9 mouse cellular contexts compared by ENCODE assay signal in the genomic region with DNA sequence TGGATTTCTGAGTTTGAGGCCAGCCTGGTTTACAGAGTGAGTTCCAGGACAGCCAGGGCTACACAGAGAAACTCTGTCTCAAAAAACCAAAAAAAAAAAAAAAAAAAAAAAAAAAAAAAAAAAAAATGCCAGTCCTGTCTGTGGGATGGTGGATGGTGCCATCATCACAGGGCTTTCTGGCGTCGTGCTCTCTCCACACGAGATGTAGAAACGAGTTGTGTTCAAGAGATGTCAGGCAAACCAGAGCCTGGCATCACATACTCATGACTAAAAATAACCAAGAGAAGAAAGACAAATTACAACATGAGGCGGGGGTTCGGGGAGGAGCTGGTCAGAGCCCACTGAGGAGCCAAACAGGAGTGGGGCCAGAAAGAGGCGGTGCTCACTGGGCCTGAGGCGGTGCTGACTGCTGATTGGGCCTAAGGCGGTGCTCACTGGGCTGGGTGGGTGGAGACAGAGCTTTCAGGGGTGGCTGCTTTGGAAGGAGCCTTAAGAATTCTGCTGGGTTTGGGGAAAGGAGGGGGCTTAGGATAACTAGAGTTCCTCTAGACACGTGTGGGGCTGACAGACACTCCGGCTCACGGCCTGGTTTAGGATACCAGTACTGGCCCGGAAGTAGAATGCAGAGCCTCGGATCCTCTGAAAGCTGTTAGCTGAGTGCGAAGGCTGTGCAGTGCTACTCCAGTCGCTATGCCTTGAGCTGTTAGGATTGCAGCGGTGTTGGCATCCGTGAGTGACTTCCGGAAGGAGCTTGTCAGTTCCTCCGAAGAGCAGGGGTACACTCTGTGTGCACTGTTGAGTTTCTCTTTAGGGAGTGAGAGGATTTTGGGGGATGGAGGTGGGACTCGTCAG. TPM values are rescaled to one million over a fixed set of nuclear protein-coding genes. Genes with fewer than 3 reads are reported as not detected.
DNase-seq lines count a peak whose midpoint lies in the region; ATAC-seq and TF ChIP-seq lines count a peak whose summit lies in the region.
"Had no signal": no experiment of that assay in that cellular context is flagged by ENCODE, and none has a peak within 500 bp of the region (broad histone marks: within the 10 kb centered on the region; RNA-seq: fewer than 3 reads in every experiment).

No protein-coding gene starts in this region.

- peak overlapping the region; percentile 36 for H3K27ac ChIP-seq in heart, adult 2 months
- H3K27ac ChIP-seq in kidney, embryonic 14.5 days (ENCODE audit: low read depth, low read length), result no peak overlapping the region
- H3K27ac ChIP-seq in lung, postnatal 0 days (ENCODE audit: low read length), result no peak overlapping the region
- H3K27ac ChIP-seq in midbrain, embryonic 11.5 days (ENCODE audit: low read depth, low read length), result no peak overlapping the region
- H3K27ac ChIP-seq: kidney, postnatal 0 days; neural tube, embryonic 12.5 days had no signal

- TF ChIP-seq CTCF in heart, adult 2 months (IDR thresholded peaks at IDR 0.05), result no peak
- no peak for TF ChIP-seq CTCF in lung, postnatal 0 days (IDR thresholded peaks at IDR 0.05)

- H3K9me3 ChIP-seq in kidney, embryonic 14.5 days (ENCODE audit: control insufficient read depth, low read length), result no peaks in the 10 kb centered on the region
- no peaks in the 10 kb centered on the region for H3K9me3 ChIP-seq in lung, postnatal 0 days (ENCODE audit: low read length)
- H3K9me3 ChIP-seq in midbrain, embryonic 11.5 days (ENCODE audit: control insufficient read depth, low read length), result no peaks in the 10 kb centered on the region
- H3K9me3 ChIP-seq: neural tube, embryonic 12.5 days had no signal

- no peak overlapping the region for H3K4me2 ChIP-seq in kidney, embryonic 14.5 days (replicated peaks; ENCODE audit: low read depth, low read length)
- peak overlapping the region; percentile 12; the same call in 1 of the 2 replicates for H3K4me2 ChIP-seq in lung, postnatal 0 days (replicated peaks; ENCODE audit: low read depth, low read length)
- H3K4me2 ChIP-seq in midbrain, embryonic 11.5 days, result no peak overlapping the region
- H3K4me2 ChIP-seq: neural tube, embryonic 12.5 days had no signal

- WGBS in heart, adult 2 months, result 67% methylated on average over 21 of the region's 21 CpGs
- 72% methylated on average over 21 of the region's 21 CpGs for WGBS in kidney, embryonic 14.5 days
- 60% methylated on average over 21 of the region's 21 CpGs for WGBS in lung, postnatal 0 days
- WGBS in midbrain, embryonic 11.5 days, result 73% methylated on average over 21 of the region's 21 CpGs

- no peaks in the 10 kb centered on the region for H3K36me3 ChIP-seq in heart, adult 2 months (ENCODE audit: control insufficient read depth, insufficient read depth, low read length)
- no peaks in the 10 kb centered on the region for H3K36me3 ChIP-seq in kidney, embryonic 14.5 days (ENCODE audit: control insufficient read depth, insufficient read depth, low read length)
- no peaks in the 10 kb centered on the region for H3K36me3 ChIP-seq in lung, postnatal 0 days (ENCODE audit: insufficient read depth, low read length)
- H3K36me3 ChIP-seq in midbrain, embryonic 11.5 days (ENCODE audit: control insufficient read depth, insufficient read depth, low read length), result no peaks in the 10 kb centered on the region
- H3K36me3 ChIP-seq: neural tube, embryonic 12.5 days had no signal

- TF ChIP-seq EP300 in heart, adult 2 months (IDR thresholded peaks at IDR 0.05; ENCODE audit: insufficient read depth, low read depth, low read length), result no peak
- no peak for TF ChIP-seq EP300 in lung, postnatal 0 days (IDR thresholded peaks at IDR 0.05)

- peak; percentile 76 for ATAC-seq in kidney, embryonic 14.5 days (ENCODE audit: low FRiP score, low TSS enrichment)
- peak; percentile 89 for ATAC-seq in lung, postnatal 0 days
- no peak for ATAC-seq in erythroblast, adult 5-6 weeks (replicated peaks; ENCODE audit: low FRiP score, poor library complexity, severe bottlenecking)
- ATAC-seq in midbrain, embryonic 11.5 days (ENCODE audit: low FRiP score), result no peak

- peaks cover 3% of the 10 kb centered on the region for H3K4me1 ChIP-seq in heart, adult 2 months (ENCODE audit: control insufficient read depth, insufficient read depth, low read length)
- H3K4me1 ChIP-seq in kidney, embryonic 14.5 days (ENCODE audit: control insufficient read depth, insufficient read depth, low read length), result no peaks in the 10 kb centered on the region
- H3K4me1 ChIP-seq in lung, postnatal 0 days (ENCODE audit: insufficient read depth, low read depth, low read length), result no peaks in the 10 kb centered on the region
- no peaks in the 10 kb centered on the region for H3K4me1 ChIP-seq in midbrain, embryonic 11.5 days (ENCODE audit: control insufficient read depth, insufficient read depth, low read length)

- H3K27me3 ChIP-seq in heart, adult 2 months (ENCODE audit: control insufficient read depth, insufficient read depth, low read length), result no peaks in the 10 kb centered on the region
- H3K27me3 ChIP-seq in kidney, embryonic 14.5 days (ENCODE audit: control insufficient read depth, insufficient read depth, low read length), result no peaks in the 10 kb centered on the region
- H3K27me3 ChIP-seq in lung, postnatal 0 days (replicated peaks; ENCODE audit: insufficient read depth, low read length), result no peaks in the 10 kb centered on the region
- H3K27me3 ChIP-seq in midbrain, embryonic 11.5 days (ENCODE audit: control insufficient read depth, insufficient read depth, low read length), result no peaks in the 10 kb centered on the region
- H3K27me3 ChIP-seq: neural tube, embryonic 12.5 days had no signal

- no peak overlapping the region for H3K9ac ChIP-seq in heart, adult 2 months (ENCODE audit: low read depth, low read length)
- no peak overlapping the region for H3K9ac ChIP-seq in kidney, embryonic 14.5 days (ENCODE audit: low read depth, low read length)
- no peak overlapping the region for H3K9ac ChIP-seq in lung, postnatal 0 days (replicated peaks; ENCODE audit: low read depth)
- H3K9ac ChIP-seq in midbrain, embryonic 11.5 days (ENCODE audit: low read length), result no peak overlapping the region
- H3K9ac ChIP-seq: neural tube, embryonic 12.5 days had no signal

- no peak for TF ChIP-seq POLR2A in heart, adult 2 months (IDR thresholded peaks at IDR 0.05; ENCODE audit: insufficient read depth, low read depth, low read length)

- intact Hi-C loops in heart, adult 2 months (cut with DNase I), result no loop called here

- DNase-seq in NIH3T3 (ENCODE audit: low read depth), result peak; percentile 27
- DNase-seq in adrenal gland, adult 2 months, result peak; percentile 68
- DNase-seq in heart, adult 2 months, result peak; percentile 72 to 80
- DNase-seq in lung, postnatal 0 days (ENCODE audit: low spot score), result peak; percentile 72
- no peak for DNase-seq in midbrain, embryonic 11.5 days (ENCODE audit: low spot score, missing footprints)

- no peaks in the 10 kb centered on the region for H3K79me2 ChIP-seq in heart, adult 2 months (replicated peaks; ENCODE audit: control insufficient read depth, insufficient read depth, low read length)

- peak overlapping the region; percentile 16; the same call in 1 of the 2 replicates for H3K4me3 ChIP-seq in heart, adult 2 months
- no peak overlapping the region for H3K4me3 ChIP-seq in kidney, embryonic 14.5 days (ENCODE audit: low read length)
- H3K4me3 ChIP-seq in lung, postnatal 0 days (ENCODE audit: low read depth, low read length), result no peak overlapping the region
- H3K4me3 ChIP-seq in midbrain, embryonic 11.5 days (ENCODE audit: low read depth, low read length), result no peak overlapping the region
- H3K4me3 ChIP-seq: neural tube, embryonic 12.5 days had no signal

RNA-seq across cellular contexts. Expression of gene Disc1, which starts 37.1 kb away (rescaled TPM):
- total RNA-seq in adrenal gland, adult 2 months (2021), result 1 to 10 TPM; 1.2 to 1.8 TPM
- polyA plus RNA-seq in adrenal gland, adult 2 months (2012; rRNA removed), result 0.79 and 1.1 TPM in 2 replicates
- 1 to 10 TPM; 2.2 to 2.3 TPM for total RNA-seq in heart, adult 2 months (2021)
- polyA plus RNA-seq in heart, adult 2 months (2012; rRNA removed), result 1.1 and 1.3 TPM in 2 replicates
- polyA plus RNA-seq in kidney, embryonic 14.5 days (2014; fragmentation: Nextera tagmentation; extraction: Ambion mirVana), result 2.2 and 3.2 TPM in 2 replicates
- polyA plus RNA-seq in lung, postnatal 0 days (2015; fragmentation: Nextera tagmentation; extraction: Ambion mirVana), result 0.97 and 1.0 TPM in 2 replicates
- not detected in 2 replicates for total RNA-seq in erythroblast, adult 5-6 weeks (2015; ENCODE audit: low replicate concordance)
- total RNA-seq in erythroblast, adult 5-6 weeks (2017; ENCODE audit: low replicate concordance), result 1.3 and 1.6 TPM in 2 replicates
- 0.82 and 0.87 TPM in 2 replicates for polyA plus RNA-seq in midbrain, embryonic 11.5 days (2014; fragmentation: Nextera tagmentation; extraction: Ambion mirVana)

Comparison
In these comparisons a context has a peak if more than half of its experiments do, and no peak if none do; other contexts are left out.
1. ATAC-seq: peak in kidney, embryonic 14.5 days (single experiment) and lung, postnatal 0 days (single experiment); none in erythroblast, adult 5-6 weeks (single experiment) and midbrain, embryonic 11.5 days (single experiment).